Mouse (Mus musculus) heart, embryonic 16.5 days (tissue): ENCODE results near the gene Slc35b2. TPM values are rescaled to one million over a fixed set of nuclear protein-coding genes. Genes with fewer than 3 reads are reported as not detected.

Experiments
- ATAC-seq: fragments of 200-750 bp; cut with Nextera tagmentation; replicated peaks from 2 replicates; pipeline ENCODE4 v1.8.0; 2017; ENCODE audit warnings: moderate number of reproducible peaks; ENCODE audit not compliant: insufficient read depth, low FRiP score; ENCODE audit errors: extremely low read depth
- H3K27ac ChIP-seq: fragments of 300-500 bp; sonication (generic); 2 replicates; pipeline ENCODE4 v1.5.1; 2014; ENCODE audit warnings: mild to moderate bottlenecking, low read length, control low read depth, moderate library complexity
- H3K27me3 ChIP-seq: fragments of 300-500 bp; sonication (generic); 2 replicates; pipeline ENCODE4 v1.6.1; 2014; ENCODE audit warnings: low read length, mixed read lengths; ENCODE audit not compliant: control insufficient read depth, insufficient read depth
- H3K36me3 ChIP-seq: fragments of 300-500 bp; sonication (generic); 2 replicates; pipeline ENCODE4 v1.6.1; 2014; ENCODE audit not compliant: control insufficient read depth, insufficient read depth
- H3K4me1 ChIP-seq: fragments of 300-500 bp; sonication (generic); 2 replicates; pipeline ENCODE4 v1.6.1; 2014; ENCODE audit warnings: low read length, mixed read lengths; ENCODE audit not compliant: control insufficient read depth, insufficient read depth
- H3K4me2 ChIP-seq: fragments of 300-500 bp; sonication (generic); 2 replicates; pipeline ENCODE4 v1.6.1; 2014; ENCODE audit warnings: low read depth, mild to moderate bottlenecking, control low read depth, low read length
- H3K4me3 ChIP-seq: fragments of 300-500 bp; sonication (generic); 2 replicates; pipeline ENCODE4 v1.5.1; 2014; ENCODE audit warnings: mild to moderate bottlenecking, control low read depth, low read length
- H3K9ac ChIP-seq: fragments of 300-500 bp; sonication (generic); 2 replicates; pipeline ENCODE4 v1.6.1; 2014; ENCODE audit warnings: low read length, control low read depth
- H3K9me3 ChIP-seq: fragments of 300-500 bp; sonication (generic); replicated peaks from 2 replicates; pipeline ENCODE4 v1.6.1; 2016; ENCODE audit warnings: low read length; ENCODE audit not compliant: control insufficient read depth
- WGBS: fragments of 180-500 bp; shearing (Covaris S2); extraction: QIAGEN DNeasy Blood & Tissue Kit; methylation state at CpG from one replicate; pipeline ENCODE4 v1.1.7; 2014; 5-methylcytosine and 5-hydroxymethylcytosine counted together
- polyA plus RNA-seq: library from polyadenylated mRNA; unstranded; fragments of >200 nt; fragmentation: Nextera tagmentation; extraction: Ambion mirVana; gene quantifications from 2 replicates; pipeline ENCODE4 v1.2.1, GENCODE M21; 2015

The Slc35b2 gene
- polyA plus RNA-seq, 1 experiment from 2014 or later, result 89.4 TPM

- Histone ChIP-seq H3K4me2 (peak overlapping the region; percentile 69), H3K36me3 (no peaks in the 10 kb centered on the region), H3K27me3 (peaks cover 6% of the 10 kb centered on the region), H3K4me3 (peak overlapping the region; percentile 58), H3K4me1 (peaks cover 9% of the 10 kb centered on the region), H3K27ac (0 out of 2 replicates have a peak overlapping the region, but pooled peaks have one; percentile 3), H3K9ac (peak overlapping the region; percentile 59; the same call in 1 of the 2 replicates), H3K9me3 (no peaks in the 10 kb centered on the region)
- ATAC-seq, result no peak
- WGBS, result 61% methylated on average over 3 of the region's 3 CpGs
Observed at GRCm38 (mm10) chr17:45556514-45557245, 7.0 kb upstream of the Slc35b2 start.

- peak overlapping the region; percentile 21; the same call in 1 of the 2 replicates for H3K9ac ChIP-seq
- no peak for ATAC-seq
- peaks cover 7% of the 10 kb centered on the region for H3K4me1 ChIP-seq
- peak overlapping the region; percentile 69 for H3K4me2 ChIP-seq
- H3K9me3 ChIP-seq, result no peaks in the 10 kb centered on the region
- H3K27ac ChIP-seq, result 0 out of 2 replicates have a peak overlapping the region, but pooled peaks have one; percentile 3
- H3K27me3 ChIP-seq, result peaks cover 6% of the 10 kb centered on the region
- H3K36me3 ChIP-seq, result no peaks in the 10 kb centered on the region
- peak overlapping the region; percentile 58 for H3K4me3 ChIP-seq
- 45% methylated on average over 7 of the region's 7 CpGs for WGBS
Observed at GRCm38 (mm10) chr17:45557246-45557824, 6.3 kb upstream of the Slc35b2 start.

GRCm38 (mm10) chr17:45557998-45558862 is 5.4 kb upstream of the Slc35b2 start:
- Histone ChIP-seq H3K36me3 (no peaks in the 10 kb centered on the region), H3K4me2 (peak overlapping the region; percentile 69), H3K4me3 (peak overlapping the region; percentile 58), H3K27ac (no peak overlapping the region), H3K4me1 (peaks cover 7% of the 10 kb centered on the region), H3K9ac (peak overlapping the region; percentile 1; the same call in 1 of the 2 replicates), H3K9me3 (no peaks in the 10 kb centered on the region), H3K27me3 (peaks cover 6% of the 10 kb centered on the region)
- WGBS, result 53% methylated on average over 16 of the region's 16 CpGs
- no peak for ATAC-seq

DNA sequence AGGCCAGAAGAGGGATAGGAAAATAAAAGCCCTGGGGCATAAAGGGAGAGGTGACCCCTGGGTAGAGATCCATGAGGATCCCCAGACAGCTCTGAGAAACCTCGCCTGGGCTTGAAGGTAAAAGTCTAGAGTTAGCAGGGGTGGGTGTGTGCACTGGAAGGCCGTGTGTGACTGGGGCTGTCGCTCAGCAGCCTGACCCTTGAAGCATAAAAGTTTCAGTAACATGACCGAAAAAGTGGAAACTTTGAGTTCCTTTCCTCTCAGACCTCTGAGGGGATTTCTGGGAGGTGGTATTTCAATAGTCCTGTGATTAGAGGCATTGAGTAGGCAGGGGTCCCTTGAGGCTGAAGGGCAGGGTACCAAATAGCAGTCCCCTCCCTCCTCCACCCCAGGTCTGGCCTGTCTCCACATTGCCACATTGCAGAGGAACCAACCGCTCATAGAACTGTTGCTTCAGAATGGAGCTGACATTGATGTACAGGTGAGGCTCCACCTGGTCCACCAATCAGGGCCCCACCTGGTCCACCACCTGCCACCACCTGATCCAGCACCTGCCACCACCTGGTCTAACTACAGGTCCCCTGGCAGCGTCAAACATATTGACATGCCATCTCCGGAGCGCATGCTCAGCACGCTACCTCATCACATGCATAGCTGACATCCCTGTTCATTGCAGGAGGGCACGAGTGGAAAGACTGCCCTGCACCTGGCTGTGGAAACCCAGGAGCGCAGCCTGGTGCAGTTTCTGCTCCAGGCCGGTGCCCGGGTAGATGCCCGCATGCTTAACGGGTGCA is 3.7 kb upstream of the Slc35b2 start:
- 85% methylated on average over 15 of the region's 15 CpGs for WGBS
- ATAC-seq, result no peak
- Histone ChIP-seq H3K27ac (no peak overlapping the region), H3K4me2 (no peak overlapping the region), H3K27me3 (peaks cover 6% of the 10 kb centered on the region), H3K4me3 (no peak overlapping the region), H3K9ac (no peak overlapping the region), H3K36me3 (no peaks in the 10 kb centered on the region), H3K4me1 (peaks cover 13% of the 10 kb centered on the region), H3K9me3 (no peaks in the 10 kb centered on the region)

GRCm38 (mm10) chr17:45563216-45563615 is 458 bp upstream of the Slc35b2 start:
- peaks cover 23% of the 10 kb centered on the region for H3K36me3 ChIP-seq
- WGBS, result 71% methylated on average over 12 of the region's 12 CpGs
- H3K9me3 ChIP-seq, result no peaks in the 10 kb centered on the region
- no peaks in the 10 kb centered on the region for H3K27me3 ChIP-seq
- H3K27ac ChIP-seq, result no peak overlapping the region
- H3K4me2 ChIP-seq, result peak overlapping the region; percentile 99
- no peak for ATAC-seq
- H3K4me1 ChIP-seq, result peaks cover 20% of the 10 kb centered on the region
- H3K4me3 ChIP-seq, result no peak overlapping the region
- no peak overlapping the region for H3K9ac ChIP-seq

DNA sequence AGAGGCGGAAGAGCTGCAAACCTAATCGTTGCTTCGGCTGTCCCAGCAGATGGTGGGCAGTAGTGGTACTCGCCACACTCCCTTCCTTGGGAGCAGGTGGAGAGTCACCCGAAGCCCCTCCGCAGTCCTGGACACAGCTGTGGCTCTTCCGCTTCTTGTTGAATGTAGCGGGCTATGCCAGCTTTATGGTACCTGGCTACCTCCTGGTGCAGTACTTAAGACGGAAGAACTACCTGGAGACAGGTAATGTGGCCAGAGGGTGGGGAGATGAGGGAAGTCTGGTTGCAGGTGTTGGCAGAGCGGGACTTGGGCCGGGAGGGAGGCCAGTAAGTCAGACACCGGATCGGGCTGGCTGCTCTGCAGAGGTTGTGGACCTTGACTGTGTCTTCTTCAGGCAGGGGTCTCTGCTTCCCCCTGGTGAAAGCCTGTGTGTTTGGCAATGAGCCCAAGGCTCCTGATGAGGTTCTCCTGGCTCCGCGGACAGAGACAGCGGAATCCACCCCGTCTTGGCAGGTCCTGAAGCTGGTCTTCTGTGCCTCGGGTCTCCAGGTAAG is 934 bp downstream of the Slc35b2 start:
- Histone ChIP-seq H3K9ac (peak overlapping the region; percentile 99), H3K27me3 (no peaks in the 10 kb centered on the region), H3K4me2 (peak overlapping the region; percentile 99), H3K4me3 (peak overlapping the region; percentile 96), H3K27ac (no peak overlapping the region; the same call in 1 of the 2 replicates), H3K4me1 (peaks cover 23% of the 10 kb centered on the region), H3K9me3 (no peaks in the 10 kb centered on the region), H3K36me3 (peaks cover 36% of the 10 kb centered on the region)
- ATAC-seq, result no peak
- 16% methylated on average over 18 of the region's 18 CpGs for WGBS

- H3K4me1 ChIP-seq, result peaks cover 26% of the 10 kb centered on the region
- 94% methylated on average over 11 of the region's 11 CpGs for WGBS
- H3K4me2 ChIP-seq, result peak overlapping the region; percentile 99
- peak overlapping the region; percentile 96; the same call in 1 of the 2 replicates for H3K4me3 ChIP-seq
- no peaks in the 10 kb centered on the region for H3K27me3 ChIP-seq
- H3K36me3 ChIP-seq, result peaks cover 41% of the 10 kb centered on the region
- peak overlapping the region; percentile 99; the same call in 1 of the 2 replicates for H3K9ac ChIP-seq
- ATAC-seq, result no peak
- no peaks in the 10 kb centered on the region for H3K9me3 ChIP-seq
- H3K27ac ChIP-seq, result no peak overlapping the region
Observed at GRCm38 (mm10) chr17:45565103-45565502, 1.4 kb downstream of the Slc35b2 start.

DNA sequence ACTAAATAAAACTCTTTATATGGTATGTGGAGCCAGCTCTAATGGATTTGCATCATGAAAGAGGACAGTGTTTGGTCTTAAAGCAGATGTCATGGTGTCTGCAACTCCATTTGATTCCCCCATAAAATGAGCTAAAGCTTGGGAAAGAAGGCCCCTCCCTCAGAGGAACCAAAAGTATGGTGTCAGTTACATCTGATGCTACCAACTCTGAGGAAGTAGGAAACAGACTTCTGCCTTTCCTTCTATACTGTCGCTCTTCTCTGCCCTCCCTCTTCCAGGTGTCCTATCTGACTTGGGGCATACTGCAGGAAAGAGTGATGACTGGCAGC is 2.3 kb downstream of the Slc35b2 start:
- 69% methylated on average over 1 of the region's 1 CpGs for WGBS
- no peaks in the 10 kb centered on the region for H3K9me3 ChIP-seq
- no peaks in the 10 kb centered on the region for H3K27me3 ChIP-seq
- peaks cover 34% of the 10 kb centered on the region for H3K4me1 ChIP-seq
- H3K9ac ChIP-seq, result no peak overlapping the region
- ATAC-seq, result no peak
- no peak overlapping the region for H3K4me3 ChIP-seq
- no peak overlapping the region for H3K27ac ChIP-seq
- no peak overlapping the region for H3K4me2 ChIP-seq
- H3K36me3 ChIP-seq, result peaks cover 50% of the 10 kb centered on the region
